8 mouse cellular contexts compared by ENCODE assay signal in the genomic region with DNA sequence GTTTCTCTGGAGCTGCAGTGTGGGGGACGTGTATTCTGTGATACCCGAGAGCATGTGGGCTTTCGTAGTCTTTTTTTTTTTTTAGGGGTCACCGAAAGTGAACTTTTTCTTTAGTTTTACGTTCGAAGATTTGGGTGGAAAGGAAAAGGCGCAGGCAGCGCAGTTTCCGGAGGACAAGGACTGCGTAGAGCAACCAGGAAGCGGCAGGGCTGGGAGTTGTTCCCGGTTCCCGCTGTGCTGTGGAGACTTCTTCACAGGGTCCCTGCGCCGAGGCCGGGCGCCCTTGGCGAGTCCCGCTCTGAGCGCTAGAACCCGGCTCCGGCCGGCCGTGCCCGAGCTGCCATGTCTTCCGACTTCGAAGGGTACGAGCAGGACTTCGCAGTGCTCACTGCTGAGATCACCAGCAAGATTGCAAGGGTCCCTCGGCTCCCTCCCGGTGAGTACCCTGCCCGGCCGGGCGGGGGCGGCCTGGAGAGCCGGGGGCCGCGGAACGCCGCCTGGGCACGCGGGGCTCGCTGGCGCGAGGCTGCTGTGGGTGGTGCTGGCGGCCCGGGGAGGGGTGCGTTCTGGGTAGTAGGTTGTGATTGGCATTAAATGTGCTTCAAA. TPM values are rescaled to one million over a fixed set of nuclear protein-coding genes. Genes with fewer than 3 reads are reported as not detected.
A peak's percentile ranks its signal among the peaks of the same experiment; 100 is the strongest.
DNase-seq lines count a peak whose midpoint lies in the region; ATAC-seq lines count a peak whose summit lies in the region.

Gene Vti1a, plus strand, starts transcription at position 187 of the 606 bp plus-strand sequence.

- peak within 1 kb of the TSS; percentile 72 for H3K4me2 ChIP-seq in intestine, embryonic 14.5 days (ENCODE audit: low read length)

- peak within 1 kb of the TSS; percentile 78 for H3K27ac ChIP-seq in intestine, embryonic 14.5 days (ENCODE audit: low read depth)

- 1% methylated on average over 48 of the region's 48 CpGs for WGBS in intestine, embryonic 14.5 days

- no peaks in the 10 kb centered on the region for H3K9me3 ChIP-seq in intestine, embryonic 14.5 days (ENCODE audit: control insufficient read depth, low read length)

- peaks cover 11% of the 10 kb centered on the region for H3K36me3 ChIP-seq in intestine, embryonic 14.5 days (ENCODE audit: control insufficient read depth, insufficient read depth, low read length)

- ATAC-seq in intestine, embryonic 14.5 days (replicated peaks; ENCODE audit: low FRiP score, low TSS enrichment, low read depth), result peak; percentile 89

- H3K4me3 ChIP-seq in intestine, embryonic 14.5 days (ENCODE audit: low read depth, low read length), result peak within 1 kb of the TSS; percentile 100

- H3K27me3 ChIP-seq in intestine, embryonic 14.5 days (replicated peaks; ENCODE audit: control insufficient read depth, insufficient read depth, low read length), result no peaks in the 10 kb centered on the region

- H3K9ac ChIP-seq in intestine, embryonic 14.5 days (ENCODE audit: low read length), result peak within 1 kb of the TSS; percentile 81

- peaks cover 10% of the 10 kb centered on the region for H3K4me1 ChIP-seq in intestine, embryonic 14.5 days (replicated peaks; ENCODE audit: control insufficient read depth, insufficient read depth, low read length)

- DNase-seq in adrenal gland, adult 18-20 months (ENCODE audit: low spot score in 2 of 2), result peak; percentile 87 to 88
- peak; percentile 93 for DNase-seq in embryo, embryonic 11 days
- DNase-seq in gastrocnemius, postnatal 25 days, result peak; percentile 83
- DNase-seq in intestine, embryonic 14.5 days (ENCODE audit: low spot score), result peak; percentile 96
- DNase-seq in left cerebral cortex, postnatal 14 days (ENCODE audit: low spot score in 2 of 2), result peak; percentile 90 to 91
- peak; percentile 96 for DNase-seq in mesoderm, embryonic 11.5 days (ENCODE audit: low read depth, low spot score)
- peak; percentile 82 to 84 for DNase-seq in right cerebral cortex, postnatal 36 days (ENCODE audit: low spot score in 2 of 2)
- peak; percentile 87 for DNase-seq in yolk sac, embryonic 10.5 days (ENCODE audit: low spot score)

- intact Hi-C loops in left cerebral cortex, postnatal 14 days (cut with DNase I), result no loop called here

RNA-seq across cellular contexts. Expression of gene Vti1a, which starts in this region (rescaled TPM):
- total RNA-seq in adrenal gland, adult 18-20 months (2021), result 10 to 100 TPM; 30.2 to 33.6 TPM
- total RNA-seq in gastrocnemius, postnatal 25 days (2021), result 10 to 100 TPM; 16.0 to 16.2 TPM
- 23.5 and 24.6 TPM in 2 replicates for polyA plus RNA-seq in intestine, embryonic 14.5 days (2014; fragmentation: Nextera tagmentation; extraction: Ambion mirVana)
- total RNA-seq in left cerebral cortex, postnatal 14 days (2021), result 10 to 100 TPM; 57.2 to 58.9 TPM

Comparison
In these comparisons a context has a peak if more than half of its experiments do, and no peak if none do; other contexts are left out.
1. Peak in every context shown above with its lines: DNase-seq, ATAC-seq, H3K4me3 ChIP-seq and H3K27ac ChIP-seq.